Mouse (Mus musculus) left cerebral cortex, postnatal 10 days (tissue): ENCODE results near the gene Dnajb5. TPM values are rescaled to one million over a fixed set of nuclear protein-coding genes. Genes with fewer than 3 reads are reported as not detected.

ENCODE experiments used
- DNase-seq, 2 experiments: peaks; one replicate each; pipeline ENCODE4 v3.0.0; 2021 to 2022; ENCODE audit warnings: low spot score in 2 of 2, mixed read lengths in 1 of 2; ENCODE audit errors: extremely low spot score in 1 of 2
- intact Hi-C: fragments of 180-260 bp; cut with DNase I; formaldehyde crosslinking; loops from one replicate; pipeline ENCODE4 v1.15.1; 2025
- total RNA-seq, 2 experiments: library from RNA; stranded (reverse); gene quantifications; 2 replicates each; pipeline ENCODE4 v1.2.3; 2021

Dnajb5 gene
- total RNA-seq, 2 experiments from 2014 or later: 179 to 193 TPM

- no peak for DNase-seq
- intact Hi-C loops: no loop called here
These were observed 56.2 kb downstream of the Dnajb5 start for GRCm38 (mm10) chr4:43005765-43006164.

Other genes starting within 250 kb of the Dnajb5 start
- 1 to 10 TPM; 1.3 to 2.6 TPM for gene 4930578G10Rik, start 214.3 kb upstream of the Dnajb5 start, total RNA-seq
- gene Ccl19, start 193.2 kb upstream of the Dnajb5 start, total RNA-seq: 1 to 10 TPM in 1 of 2 experiments, under 1 TPM in 1; 0.90 to 1.2 TPM
- gene Ccl21a, start 175.8 kb upstream of the Dnajb5 start, total RNA-seq: not detected
- gene Fam205a1, start 95.9 kb upstream of the Dnajb5 start, total RNA-seq: under 1 TPM in 1 of 2 experiments, not detected in 1; 0.34 TPM
- 1 to 10 TPM; 2.4 to 2.5 TPM for gene Gm12394, start 93.0 kb upstream of the Dnajb5 start, total RNA-seq
- 1 to 10 TPM; 1.2 to 1.4 TPM for gene Fam205c, start 75.6 kb upstream of the Dnajb5 start, total RNA-seq
- 100 to 1,000 TPM; 283 to 300 TPM for gene Phf24, start 33.2 kb upstream of the Dnajb5 start, total RNA-seq
- gene 1700022I11Rik, start 19.8 kb downstream of the Dnajb5 start, total RNA-seq: not detected
- 100 to 1,000 TPM; 270 to 280 TPM for gene Vcp, start 50.7 kb downstream of the Dnajb5 start, total RNA-seq
- gene Fancg, start 60.7 kb downstream of the Dnajb5 start, total RNA-seq: 10 to 100 TPM in 1 of 2 experiments, 1 to 10 TPM in 1; 8.4 to 10.8 TPM
- gene Pigo, start 76.0 kb downstream of the Dnajb5 start, total RNA-seq: 10 to 100 TPM; 24.3 to 32.6 TPM
- 100 to 1,000 TPM; 102 to 114 TPM for gene Stoml2, start 81.9 kb downstream of the Dnajb5 start, total RNA-seq
- 10 to 100 TPM; 38.1 to 39.5 TPM for gene Fam214b, start 96.4 kb downstream of the Dnajb5 start, total RNA-seq
- gene Unc13b, start 109.1 kb downstream of the Dnajb5 start, total RNA-seq: 10 to 100 TPM; 61.0 to 65.4 TPM